Mouse (Mus musculus): ENCODE data around the gene Snd1.

DNA sequence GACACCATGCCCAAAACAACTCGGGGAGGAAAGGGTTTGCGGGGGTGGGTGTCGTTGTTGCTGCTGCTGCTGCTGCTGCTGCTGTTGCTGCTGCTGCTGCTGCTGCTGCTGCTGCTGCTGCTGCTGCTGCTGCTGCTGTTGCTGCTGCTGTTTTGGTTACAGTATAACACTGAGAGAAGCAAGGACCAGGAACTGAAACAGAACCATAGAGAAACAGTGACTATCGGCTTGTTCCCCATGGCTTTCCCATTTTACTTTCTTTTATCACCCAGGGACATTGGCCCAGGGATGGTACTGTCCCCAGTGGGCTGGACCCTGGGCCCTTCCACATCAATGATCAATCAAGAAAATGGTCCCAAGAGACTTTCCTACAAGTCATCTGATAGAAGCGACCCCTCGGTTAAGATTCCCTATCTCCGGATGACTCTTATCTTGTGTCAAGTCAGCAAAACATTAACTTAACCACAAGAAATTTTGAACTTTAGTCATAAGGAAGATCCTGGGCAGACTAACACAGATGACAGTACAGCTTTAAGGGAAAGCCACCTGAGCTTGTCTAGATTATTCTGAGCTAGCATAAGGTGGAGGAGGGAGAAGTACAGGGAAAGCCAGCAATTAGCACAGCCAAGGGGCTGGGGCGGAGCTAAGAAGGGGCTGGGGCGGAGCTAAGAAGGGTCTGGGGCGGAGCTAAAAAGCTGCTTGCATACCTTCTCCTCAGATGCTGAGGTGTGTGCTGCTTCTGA lies 44.0 kb upstream of the Snd1 start:
- TF ChIP-seq POLR2A (IDR thresholded peaks at IDR 0.05; ENCODE audit: borderline replicate concordance, low read depth, low read length) (no peak), CTCF (IDR thresholded peaks at IDR 0.05; ENCODE audit: low read depth, low read length) (no peak)
